Mouse (Mus musculus): Measurements from ENCODE around the gene Olfr131.
"Not testable (repeated sequence)": the region's sequence is repeated elsewhere in the genome, so short reads cannot be mapped to it uniquely, and the experiment has no call there.

The Olfr131 gene

DNA sequence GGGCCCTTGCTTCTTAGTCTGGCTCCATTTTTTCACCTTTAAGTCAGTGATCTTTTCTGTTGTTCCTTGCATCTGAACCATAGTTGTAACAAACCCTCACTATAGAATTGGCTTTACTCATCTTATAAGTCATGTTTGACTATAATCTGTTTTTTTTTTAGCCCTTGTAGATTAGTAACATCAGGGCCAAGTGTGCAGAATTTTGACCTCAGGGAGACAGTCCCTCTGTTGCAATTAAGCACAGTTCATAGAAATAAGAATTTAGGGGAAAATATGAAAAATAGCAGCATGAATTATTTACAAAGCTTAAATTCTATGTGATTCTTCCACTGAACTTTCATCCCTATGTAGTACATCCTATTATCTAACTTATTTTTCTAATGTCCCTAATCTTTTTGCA lies at the start of gene Olfr131:
TSS of gene Olfr131 (minus strand) at position 101 of the 400 bp plus-strand sequence.
- in situ Hi-C loops (cut with MboI, MseI): no loop called here

DNA sequence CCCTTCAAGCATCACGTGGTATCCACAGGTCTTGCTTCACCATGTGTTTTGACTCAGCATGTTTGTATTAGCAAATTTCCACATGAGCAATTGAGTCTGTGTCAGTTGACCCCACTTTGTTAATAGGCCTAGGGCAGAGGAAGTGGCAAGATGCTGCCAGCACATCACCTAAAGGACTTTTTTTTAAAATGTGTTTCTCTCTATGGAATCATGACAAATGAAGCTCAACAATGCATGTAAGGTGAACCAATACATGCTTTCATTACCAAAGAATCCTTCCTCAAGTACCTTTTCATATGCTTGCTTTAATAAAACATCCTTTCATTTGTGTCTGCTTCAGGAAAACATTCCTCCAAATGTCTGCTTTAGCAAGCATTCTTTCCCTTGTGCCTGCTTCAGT lies 45.9 kb upstream of the Olfr131 start, which contains the start of gene Olfr132:
TSS of gene Olfr132 (minus strand) at position 101 of the 400 bp plus-strand sequence.
- in situ Hi-C loops (cut with MboI, MseI): no loop called here

GRCm38 (mm10) chr17:38125371-38125770 lies 36.9 kb upstream of the Olfr131 start:
- in situ Hi-C loops (cut with MboI, MseI): not testable (repeated sequence)

DNA sequence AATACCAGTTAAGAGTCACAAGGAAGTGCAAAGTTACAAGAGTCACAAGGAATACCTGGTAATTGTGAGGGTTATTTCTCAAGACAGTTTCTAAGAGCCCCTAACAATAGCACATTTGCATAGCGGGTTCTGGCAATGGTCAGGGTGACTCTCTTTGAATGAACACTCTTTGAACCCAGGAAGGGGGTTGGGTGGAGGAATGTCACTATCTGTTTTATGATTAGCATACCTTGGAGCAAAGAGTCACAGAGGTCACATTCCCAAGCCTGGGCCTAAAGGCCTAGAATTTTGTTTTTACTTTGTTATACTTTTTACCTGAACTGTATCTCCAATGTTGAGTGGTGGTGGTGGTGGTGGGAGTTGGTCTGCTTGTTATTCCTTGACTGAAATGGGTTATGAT lies 35.7 kb upstream of the Olfr131 start:
- in situ Hi-C loops (cut with MboI, MseI): not testable (repeated sequence)

- in situ Hi-C loops (cut with MboI, MseI): no loop called here
Observed at GRCm38 (mm10) chr17:38082364-38082763, 6.1 kb downstream of the Olfr131 start.

DNA sequence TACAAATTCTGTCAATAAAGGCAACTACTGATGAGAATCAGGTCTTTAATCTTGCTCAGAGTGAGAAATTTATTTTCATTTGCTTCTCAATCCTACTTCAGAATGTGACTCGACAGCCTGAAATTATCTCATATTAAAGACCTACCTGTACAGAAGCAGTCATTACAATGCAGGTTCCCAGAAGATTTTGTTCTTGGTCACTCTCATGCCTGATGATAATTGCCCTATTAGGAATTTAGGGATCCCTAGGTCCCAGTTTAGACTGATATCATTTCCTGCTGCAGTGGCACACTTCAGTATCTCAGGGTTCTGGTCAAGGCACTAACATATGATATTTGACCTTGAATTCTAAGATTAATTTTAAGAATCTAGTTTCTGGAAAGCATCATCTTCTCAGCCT lies 24.9 kb downstream of the Olfr131 start, which contains the start of gene Olfr130:
TSS of gene Olfr130 (plus strand) at position 301 of the 400 bp plus-strand sequence.
- in situ Hi-C loops (cut with MboI, MseI): no loop called here

DNA sequence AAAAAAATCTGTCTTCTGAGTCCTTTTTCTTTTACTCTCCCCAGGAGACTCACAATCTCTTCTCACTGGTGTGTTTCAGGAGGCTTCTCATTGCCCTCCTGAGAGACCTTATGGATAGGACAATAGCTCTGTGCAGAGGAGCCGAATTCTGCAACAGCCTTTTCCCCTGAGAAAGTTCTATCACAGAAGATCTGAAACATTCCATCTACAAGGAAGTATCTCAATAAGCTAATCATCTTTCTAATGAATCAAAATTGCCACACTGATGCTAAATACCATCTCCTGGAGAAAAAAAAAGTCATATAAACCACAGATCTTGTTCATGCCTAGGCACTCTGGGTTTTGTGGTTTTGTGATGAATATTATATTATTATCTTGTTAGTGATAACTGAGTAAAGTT lies 28.5 kb downstream of the Olfr131 start, which contains the start of gene Olfr129:
TSS of gene Olfr129 (minus strand) at position 101 of the 400 bp plus-strand sequence.
- in situ Hi-C loops (cut with MboI, MseI): no loop called here
